Mouse (Mus musculus) midbrain, embryonic 16.5 days (tissue): ENCODE measurements around the gene Agtr1b. TPM values are rescaled to one million over a fixed set of nuclear protein-coding genes. Genes with fewer than 3 reads are reported as not detected.

Experiments
- ATAC-seq: fragments of 200-750 bp; cut with Nextera tagmentation; 2 replicates; pipeline ENCODE4 v1.8.0; 2017; ENCODE audit warnings: moderate TSS enrichment
- H3K27ac ChIP-seq: fragments of 300-500 bp; sonication (generic); 2 replicates; pipeline ENCODE4 v1.5.1; 2014; ENCODE audit warnings: mild to moderate bottlenecking, low read length, mixed read lengths
- H3K27me3 ChIP-seq: fragments of 300-500 bp; sonication (generic); 2 replicates; pipeline ENCODE4 v1.6.1; 2014; ENCODE audit warnings: low read depth, low read length, mixed read lengths; ENCODE audit not compliant: control insufficient read depth, insufficient read depth
- H3K36me3 ChIP-seq: fragments of 300-500 bp; sonication (generic); 2 replicates; pipeline ENCODE4 v1.6.1; 2014; ENCODE audit warnings: mild to moderate bottlenecking, low read length, moderate library complexity, mixed read lengths; ENCODE audit not compliant: control insufficient read depth, insufficient read depth
- H3K4me1 ChIP-seq: fragments of 300-500 bp; sonication (generic); 2 replicates; pipeline ENCODE4 v1.6.1; 2014; ENCODE audit warnings: mild to moderate bottlenecking, low read length, mixed read lengths; ENCODE audit not compliant: control insufficient read depth, insufficient read depth
- H3K4me2 ChIP-seq: fragments of 300-500 bp; sonication (generic); 2 replicates; pipeline ENCODE4 v1.6.1; 2014; ENCODE audit warnings: mild to moderate bottlenecking, low read length, mixed read lengths
- H3K4me3 ChIP-seq: fragments of 300-500 bp; sonication (generic); 2 replicates; pipeline ENCODE4 v1.5.1; 2014; ENCODE audit warnings: low read depth, mild to moderate bottlenecking, low read length, moderate library complexity, mixed read lengths
- H3K9ac ChIP-seq: fragments of 300-500 bp; sonication (generic); 2 replicates; pipeline ENCODE4 v1.6.1; 2014; ENCODE audit warnings: low read depth, low read length, mixed read lengths
- H3K9me3 ChIP-seq: fragments of 300-500 bp; sonication (generic); replicated peaks from 2 replicates; pipeline ENCODE4 v1.6.1; 2014; ENCODE audit warnings: mild to moderate bottlenecking, low read length, mixed read lengths; ENCODE audit not compliant: control insufficient read depth, poor library complexity, severe bottlenecking
- WGBS: fragments of 180-500 bp; shearing (Covaris S2); extraction: QIAGEN DNeasy Blood & Tissue Kit; methylation state at CpG from one replicate; pipeline ENCODE4 v1.1.7; 2014; 5-methylcytosine and 5-hydroxymethylcytosine counted together
- polyA plus RNA-seq: library from polyadenylated mRNA; unstranded; fragments of >200 nt; fragmentation: Nextera tagmentation; extraction: Ambion mirVana; gene quantifications from 2 replicates; pipeline ENCODE4 v1.2.1, GENCODE M21; 2015

Gene Agtr1b
- 0.40 TPM in 1 of 2 replicates, not detected in the other for polyA plus RNA-seq

GRCm38 (mm10) chr3:20366558-20367522, at the start of gene Agtr1b:
TSS of gene Agtr1b (minus strand) at chr3:20367177.
- H3K4me3 ChIP-seq: peak within 1 kb of the TSS; percentile 30
- 0 out of 2 replicates have a peak, but pooled peaks cover 2% of the 10 kb centered on the region for H3K4me1 ChIP-seq
- H3K27me3 ChIP-seq: no peaks in the 10 kb centered on the region
- no peaks in the 10 kb centered on the region for H3K36me3 ChIP-seq
- peak within 1 kb of the TSS; percentile 40 for H3K9ac ChIP-seq
- ATAC-seq: peak; percentile 91
- peak within 1 kb of the TSS; percentile 53 for H3K4me2 ChIP-seq
- H3K27ac ChIP-seq: no peak within 1 kb of the TSS
- 11% methylated on average over 19 of the region's 19 CpGs for WGBS
- H3K9me3 ChIP-seq: no peaks in the 10 kb centered on the region

- ATAC-seq: no peak
- H3K36me3 ChIP-seq: no peaks in the 10 kb centered on the region
- H3K27ac ChIP-seq: no peak overlapping the region
Observed at GRCm38 (mm10) chr3:20353598-20353997, 13.4 kb downstream of the Agtr1b start.

GRCm38 (mm10) chr3:20348206-20348605, 18.8 kb downstream of the Agtr1b start:
- H3K9ac ChIP-seq: no peak overlapping the region
- no peak overlapping the region for H3K27ac ChIP-seq
- no peaks in the 10 kb centered on the region for H3K9me3 ChIP-seq
- H3K4me3 ChIP-seq: no peak overlapping the region
- no peak overlapping the region for H3K4me2 ChIP-seq
- no peaks in the 10 kb centered on the region for H3K27me3 ChIP-seq
- no peak for ATAC-seq
- H3K4me1 ChIP-seq: no peaks in the 10 kb centered on the region
- no peaks in the 10 kb centered on the region for H3K36me3 ChIP-seq

More at GRCm38 (mm10) chr3:20353598-20353997, 13.4 kb downstream of the Agtr1b start:
- Histone ChIP-seq H3K9ac (no peak overlapping the region), H3K4me2 (no peak overlapping the region), H3K4me1 (no peaks in the 10 kb centered on the region), H3K27me3 (no peaks in the 10 kb centered on the region), H3K9me3 (no peaks in the 10 kb centered on the region), H3K4me3 (no peak overlapping the region)

GRCm38 (mm10) chr3:20340402-20340801, 26.6 kb downstream of the Agtr1b start:
- 96% methylated on average over 1 of the region's 1 CpGs for WGBS
- Histone ChIP-seq H3K4me1 (no peaks in the 10 kb centered on the region), H3K27me3 (no peaks in the 10 kb centered on the region), H3K4me3 (no peak overlapping the region), H3K4me2 (no peak overlapping the region), H3K36me3 (no peaks in the 10 kb centered on the region), H3K9me3 (no peaks in the 10 kb centered on the region), H3K27ac (no peak overlapping the region), H3K9ac (no peak overlapping the region)
- ATAC-seq: no peak

- no peak overlapping the region for H3K4me3 ChIP-seq
- ATAC-seq: no peak
- no peaks in the 10 kb centered on the region for H3K4me1 ChIP-seq
- WGBS: 63% methylated on average over 5 of the region's 5 CpGs
- H3K9me3 ChIP-seq: no peaks in the 10 kb centered on the region
- H3K36me3 ChIP-seq: no peaks in the 10 kb centered on the region
- no peaks in the 10 kb centered on the region for H3K27me3 ChIP-seq
- H3K9ac ChIP-seq: no peak overlapping the region
- no peak overlapping the region for H3K4me2 ChIP-seq
- H3K27ac ChIP-seq: no peak overlapping the region
Observed at GRCm38 (mm10) chr3:20334681-20335080, 32.3 kb downstream of the Agtr1b start.

GRCm38 (mm10) chr3:20317233-20317632, 49.7 kb downstream of the Agtr1b start:
- Histone ChIP-seq H3K36me3 (no peaks in the 10 kb centered on the region), H3K27me3 (no peaks in the 10 kb centered on the region), H3K4me2 (no peak overlapping the region), H3K4me1 (no peaks in the 10 kb centered on the region), H3K27ac (no peak overlapping the region), H3K4me3 (no peak overlapping the region), H3K9me3 (no peaks in the 10 kb centered on the region), H3K9ac (no peak overlapping the region)
- 14% methylated on average over 1 of the region's 1 CpGs for WGBS
- ATAC-seq: no peak

- Histone ChIP-seq H3K27me3 (no peaks in the 10 kb centered on the region), H3K4me1 (no peaks in the 10 kb centered on the region), H3K4me2 (no peak overlapping the region), H3K36me3 (no peaks in the 10 kb centered on the region), H3K4me3 (no peak overlapping the region), H3K9me3 (no peaks in the 10 kb centered on the region), H3K9ac (no peak overlapping the region), H3K27ac (no peak overlapping the region)
- ATAC-seq: no peak
- 92% methylated on average over 4 of the region's 4 CpGs for WGBS
Observed at GRCm38 (mm10) chr3:20309142-20309541, 57.8 kb downstream of the Agtr1b start.

GRCm38 (mm10) chr3:20307256-20307655, 59.7 kb downstream of the Agtr1b start:
- no peak overlapping the region for H3K4me2 ChIP-seq
- no peaks in the 10 kb centered on the region for H3K36me3 ChIP-seq
- no peaks in the 10 kb centered on the region for H3K9me3 ChIP-seq
- no peak overlapping the region for H3K4me3 ChIP-seq
- H3K4me1 ChIP-seq: no peaks in the 10 kb centered on the region
- no peak for ATAC-seq
- H3K27me3 ChIP-seq: no peaks in the 10 kb centered on the region
- H3K9ac ChIP-seq: no peak overlapping the region
- 85% methylated on average over 4 of the region's 4 CpGs for WGBS
- H3K27ac ChIP-seq: no peak overlapping the region

GRCm38 (mm10) chr3:20304758-20305352, 62.1 kb downstream of the Agtr1b start:
- 75% methylated on average over 2 of the region's 2 CpGs for WGBS
- H3K4me2 ChIP-seq: no peak overlapping the region
- no peaks in the 10 kb centered on the region for H3K4me1 ChIP-seq
- no peak overlapping the region for H3K9ac ChIP-seq
- H3K36me3 ChIP-seq: no peaks in the 10 kb centered on the region
- ATAC-seq: no peak
- no peak overlapping the region for H3K27ac ChIP-seq
- no peaks in the 10 kb centered on the region for H3K9me3 ChIP-seq
- H3K4me3 ChIP-seq: no peak overlapping the region
- no peaks in the 10 kb centered on the region for H3K27me3 ChIP-seq
